Mouse (Mus musculus) lung, adult 2 months (tissue): ENCODE data around the gene Adarb1.
A peak's percentile ranks its signal among the peaks of the same experiment; 100 is the strongest.

ENCODE experiments used
- CTCF ChIP-seq: fragments of 200-500 bp; IDR thresholded peaks from 2 replicates; pipeline ENCODE4 v1.5.1; 2011; ENCODE audit warnings: mild to moderate bottlenecking, low read length, control low read depth; ENCODE audit not compliant: insufficient read depth
- POLR2A ChIP-seq: fragments of 200-500 bp; IDR thresholded peaks from 2 replicates; pipeline ENCODE4 v1.6.1; 2011; ENCODE audit warnings: low read depth, mild to moderate bottlenecking, control low read depth, low read length, borderline replicate concordance; ENCODE audit errors: extremely low read depth

GRCm38 (mm10) chr10:77442250-77442649 is 24.2 kb upstream of the Adarb1 start:
- TF ChIP-seq CTCF (peak; percentile 15; the same call in 1 of the 2 replicates), POLR2A (no peak)
